Mouse (Mus musculus) lung, postnatal 14 days (tissue): ENCODE measurements around the gene Iffo1.
"Not testable (repeated sequence)": the region's sequence is repeated elsewhere in the genome, so short reads cannot be mapped to it uniquely, and the experiment has no call there.

Experiments used
- DNase-seq: peaks from one replicate; pipeline ENCODE4 v3.0.0; 2021

The Iffo1 gene

GRCm38 (mm10) chr6:125162615-125163305, 17.7 kb downstream of the Iffo1 start:
- not testable (repeated sequence) for DNase-seq

GRCm38 (mm10) chr6:125163801-125164657, 19.0 kb downstream of the Iffo1 start:
- no peak for DNase-seq

GRCm38 (mm10) chr6:125164672-125165327, 19.8 kb downstream of the Iffo1 start:
- peak; percentile 55 for DNase-seq

DNA sequence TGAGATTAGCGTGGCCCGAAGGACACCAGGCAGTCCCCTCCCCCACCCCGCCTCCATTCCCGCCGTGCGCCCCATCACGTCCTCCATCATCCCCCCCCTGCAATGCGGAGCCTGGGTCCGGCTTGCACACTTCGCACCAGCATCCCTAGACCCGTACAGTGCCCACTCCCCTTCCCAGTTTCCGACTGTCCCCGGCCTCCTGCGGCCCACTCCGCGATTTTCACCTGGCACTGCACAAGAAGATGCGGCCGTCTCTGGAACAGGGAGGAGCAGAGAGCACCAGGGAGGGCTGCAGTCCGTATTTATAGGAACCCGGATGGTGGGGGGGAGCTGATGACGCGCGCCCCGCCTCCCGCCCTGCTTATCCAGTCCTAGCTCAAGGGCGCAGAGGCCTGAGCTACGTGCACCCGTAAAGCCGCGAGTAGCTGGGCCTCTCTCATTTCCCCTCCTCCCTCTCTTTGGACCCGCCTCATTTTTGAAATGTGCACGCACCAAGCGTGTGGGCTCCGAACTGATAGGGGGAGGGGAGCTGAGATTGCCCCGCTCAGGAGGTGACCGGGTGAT, 20.4 kb downstream of the Iffo1 start:
- peak; percentile 96 for DNase-seq

DNA sequence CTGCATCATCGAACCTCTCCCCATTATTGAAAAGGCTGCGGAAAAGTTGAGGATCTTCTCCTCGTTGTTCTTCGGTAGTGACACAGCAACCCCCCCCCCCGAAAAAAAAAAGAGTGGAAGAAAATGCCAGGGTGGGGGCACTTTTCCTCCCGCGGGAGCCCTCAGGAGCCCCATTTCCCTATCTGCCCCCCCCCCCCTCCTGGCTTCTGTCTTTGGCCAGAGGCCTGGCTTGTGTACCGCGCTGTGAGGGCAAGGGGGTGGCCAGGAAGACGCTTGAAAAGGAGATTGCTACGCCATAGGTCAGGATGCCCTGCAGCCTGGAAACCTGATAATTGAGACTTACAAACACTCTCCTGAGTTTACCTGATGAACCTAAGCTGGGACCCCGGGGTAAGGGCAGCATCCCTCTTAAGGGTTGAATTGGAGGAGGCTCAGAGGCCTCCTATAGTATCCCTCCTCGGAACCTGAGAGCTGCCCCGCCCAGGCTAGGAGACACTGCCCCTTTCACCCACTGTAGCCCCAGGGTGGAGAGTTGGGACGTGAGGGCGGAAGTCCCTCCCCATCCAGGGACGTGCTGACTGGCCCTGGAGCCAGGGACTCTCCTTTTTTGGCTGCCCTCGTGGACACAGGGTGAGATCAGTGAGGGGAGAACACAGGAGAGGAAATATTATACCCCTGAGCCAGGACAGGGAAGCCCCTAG, 21.2 kb downstream of the Iffo1 start, which contains the start of gene Gapdh:
Gapdh (minus strand) TSS at position 417 of the 701 bp plus-strand sequence.
- peak; percentile 81 for DNase-seq

GRCm38 (mm10) chr6:125166861-125167650, 22.0 kb downstream of the Iffo1 start:
- no peak for DNase-seq

GRCm38 (mm10) chr6:125168086-125168485, 23.0 kb downstream of the Iffo1 start:
- DNase-seq, result no peak

DNA sequence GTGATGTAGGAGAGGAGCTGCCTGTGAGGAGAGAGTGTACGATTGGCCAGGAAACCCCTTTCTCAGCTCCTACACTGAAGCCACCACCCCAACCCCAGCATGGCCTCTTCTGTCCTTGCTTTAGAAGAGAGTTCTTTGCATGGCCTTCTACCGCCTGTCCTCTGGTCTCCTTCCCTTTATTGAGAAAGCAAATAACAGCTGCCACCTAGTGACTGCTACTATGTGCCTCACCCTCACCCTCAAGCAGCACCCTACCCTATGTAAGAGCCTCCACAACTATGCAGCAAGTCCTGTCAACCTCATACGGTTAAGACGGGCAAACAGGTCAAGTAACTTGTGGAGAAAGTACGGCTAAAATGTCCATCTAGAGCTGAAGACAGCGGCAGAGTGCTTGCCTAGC, 25.2 kb downstream of the Iffo1 start:
- no peak for DNase-seq

- no peak for DNase-seq
Observed at GRCm38 (mm10) chr6:125172474-125172873, 27.4 kb downstream of the Iffo1 start.

DNA sequence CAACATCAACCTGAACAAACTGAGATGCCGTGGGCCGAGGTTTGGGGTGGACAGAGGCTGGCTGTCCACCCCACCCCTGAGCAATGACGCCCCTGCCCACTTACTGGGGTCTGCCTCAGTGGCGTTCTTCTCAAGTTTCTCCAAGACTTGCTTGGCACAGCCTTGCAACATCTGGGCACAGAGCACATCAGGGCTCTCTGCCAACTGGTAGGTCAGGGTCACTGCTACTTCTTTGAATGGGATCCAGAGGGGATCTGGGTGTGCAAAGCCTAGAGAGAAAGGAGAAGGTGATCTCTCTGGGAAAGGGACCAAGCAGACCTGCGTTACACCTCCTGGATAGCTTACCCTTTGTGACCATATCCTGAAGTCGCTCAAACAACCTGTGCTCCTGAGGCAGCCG, 28.2 kb downstream of the Iffo1 start:
- no peak for DNase-seq

DNA sequence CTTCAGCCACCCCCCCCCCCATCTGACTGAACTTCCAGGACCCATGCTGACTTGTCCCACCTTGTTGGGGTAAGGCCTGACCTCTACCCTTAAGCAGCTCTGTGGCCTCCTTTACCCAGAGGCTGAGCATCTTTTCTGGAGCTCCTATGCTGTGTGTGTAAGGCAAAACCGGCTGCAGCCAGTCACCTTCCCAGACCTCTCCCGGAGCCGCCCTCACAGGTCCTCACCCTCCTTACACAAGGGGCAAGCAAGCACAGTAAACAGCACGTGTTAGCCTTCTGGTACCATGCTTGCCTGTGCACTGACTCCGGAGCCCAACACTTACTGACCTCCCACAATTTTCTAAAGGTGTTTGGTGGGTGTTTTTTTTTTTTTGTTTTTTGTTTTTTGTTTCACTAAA, 30.4 kb downstream of the Iffo1 start:
- no peak for DNase-seq

DNA sequence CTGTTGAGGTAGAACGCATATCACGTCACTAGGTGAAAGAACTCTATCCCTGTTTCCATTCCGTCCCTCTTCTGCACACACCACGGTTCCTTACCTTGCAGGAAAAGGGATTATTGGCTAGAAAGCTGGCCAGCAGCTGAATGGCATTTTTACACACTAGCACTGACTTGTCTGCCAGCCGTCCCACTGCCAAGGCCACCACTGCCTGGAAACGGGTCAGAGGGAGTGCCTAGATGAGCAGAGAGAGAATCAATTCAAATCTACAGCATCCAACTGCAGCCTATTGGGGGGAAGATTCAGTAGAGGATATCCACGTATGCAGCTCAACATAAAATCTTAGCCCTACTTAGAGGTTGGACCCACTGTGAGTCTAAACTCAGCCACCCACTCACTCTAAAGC, 34.6 kb downstream of the Iffo1 start:
- no peak for DNase-seq

- no peak for DNase-seq
Observed at GRCm38 (mm10) chr6:125182133-125182532, 37.1 kb downstream of the Iffo1 start.

- DNase-seq, result no peak
Observed at GRCm38 (mm10) chr6:125186203-125186602, 41.2 kb downstream of the Iffo1 start.

DNA sequence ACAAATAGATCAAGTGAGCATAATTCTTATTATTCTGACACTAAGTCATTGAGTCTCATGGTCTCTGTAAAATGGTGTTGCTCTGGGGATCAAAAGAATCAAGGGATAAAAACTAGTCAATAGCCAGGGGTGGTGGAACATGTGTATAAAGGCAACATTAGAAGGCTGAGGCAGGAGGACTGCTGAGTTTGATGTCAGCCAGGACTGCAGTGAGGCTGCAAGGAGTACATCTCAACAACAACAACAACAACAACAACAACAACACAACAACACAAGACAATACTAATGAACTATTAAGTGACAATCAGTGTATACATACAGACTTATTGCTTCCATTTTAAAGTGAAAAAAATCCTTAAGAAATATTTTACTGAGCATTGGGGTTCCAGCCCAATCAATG, 45.8 kb downstream of the Iffo1 start:
- DNase-seq, result no peak

- peak; percentile 98 for DNase-seq
Observed at GRCm38 (mm10) chr6:125191332-125192015, 46.4 kb downstream of the Iffo1 start, which contains the start of the genes Ncapd2 and Mrpl51. Gene Ncapd2 (minus strand): TSS chr6:125191701. Gene Mrpl51 (plus strand): TSS chr6:125191801.

- DNase-seq, result peak; percentile 92
Observed at GRCm38 (mm10) chr6:125192016-125192714, 47.1 kb downstream of the Iffo1 start.

GRCm38 (mm10) chr6:125192841-125193240, 47.8 kb downstream of the Iffo1 start:
- no peak for DNase-seq

GRCm38 (mm10) chr6:125193390-125193789, 48.3 kb downstream of the Iffo1 start:
- no peak for DNase-seq

- DNase-seq, result no peak
Observed at GRCm38 (mm10) chr6:125195541-125196075, 50.6 kb downstream of the Iffo1 start.
